Mouse (Mus musculus) lung, postnatal 0 days (tissue): ENCODE data around the gene Ier5. TPM values are rescaled to one million over a fixed set of nuclear protein-coding genes. Genes with fewer than 3 reads are reported as not detected.

ENCODE experiments used
- ATAC-seq: fragments of 200-750 bp; cut with Nextera tagmentation; 2 replicates; pipeline ENCODE4 v1.8.0; 2017; ENCODE audit warnings: moderate library complexity
- DNase-seq: peaks from one replicate; pipeline ENCODE4 v3.0.0-alpha.2; 2016; ENCODE audit warnings: low spot score
- H3K27ac ChIP-seq: fragments of 300-500 bp; sonication (generic); 2 replicates; pipeline ENCODE4 v1.5.1; 2014; ENCODE audit warnings: antibody characterized with exemption, mild to moderate bottlenecking, low read length, mixed read lengths
- H3K27me3 ChIP-seq: fragments of 300-500 bp; sonication (generic); replicated peaks from 2 replicates; pipeline ENCODE4 v1.6.1; 2014; ENCODE audit warnings: low read length, mixed read lengths; ENCODE audit not compliant: insufficient read depth
- H3K36me3 ChIP-seq: fragments of 300-500 bp; sonication (generic); 2 replicates; pipeline ENCODE4 v1.6.1; 2014; ENCODE audit warnings: low read length, mixed read lengths; ENCODE audit not compliant: insufficient read depth
- H3K4me1 ChIP-seq: fragments of 300-500 bp; sonication (generic); 2 replicates; pipeline ENCODE4 v1.6.1; 2014; ENCODE audit warnings: antibody characterized with exemption, low read depth, low read length, mixed read lengths; ENCODE audit not compliant: insufficient read depth
- H3K4me2 ChIP-seq: fragments of 300-500 bp; sonication (generic); replicated peaks from 2 replicates; pipeline ENCODE4 v1.6.1; 2014; ENCODE audit warnings: low read depth, mild to moderate bottlenecking, low read length, moderate library complexity, mixed read lengths
- H3K4me3 ChIP-seq: fragments of 300-500 bp; sonication (generic); 2 replicates; pipeline ENCODE4 v1.5.1; 2014; ENCODE audit warnings: low read depth, low read length
- H3K9ac ChIP-seq: fragments of 300-500 bp; sonication (generic); replicated peaks from 2 replicates; pipeline ENCODE4 v1.6.1; 2014; ENCODE audit warnings: low read depth, mild to moderate bottlenecking
- H3K9me3 ChIP-seq: fragments of 300-500 bp; sonication (generic); 2 replicates; pipeline ENCODE4 v1.6.1; 2016; ENCODE audit warnings: low read length, mixed read lengths
- CTCF ChIP-seq: IDR thresholded peaks from 2 replicates; pipeline ENCODE4 v1.5.1; 2016; ENCODE audit warnings: antibody characterized with exemption, mild to moderate bottlenecking
- EP300 ChIP-seq: IDR thresholded peaks from 2 replicates; pipeline ENCODE4 v1.6.1; 2016; ENCODE audit warnings: antibody characterized with exemption, mild to moderate bottlenecking, control low read depth
- WGBS: fragments of 180-500 bp; shearing (Covaris S2); extraction: QIAGEN DNeasy Blood & Tissue Kit; methylation state at CpG from one replicate; pipeline ENCODE4 v1.1.7; 2014; 5-methylcytosine and 5-hydroxymethylcytosine counted together
- polyA plus RNA-seq: library from polyadenylated mRNA; unstranded; fragments of >200 nt; fragmentation: Nextera tagmentation; extraction: Ambion mirVana; gene quantifications from 2 replicates; pipeline ENCODE4 v1.2.1, GENCODE M21; 2015

Gene Ier5
- polyA plus RNA-seq, 1 experiment from 2014 or later: 10.9 TPM

GRCm38 (mm10) chr1:155055041-155055440, 44.4 kb downstream of the Ier5 start:
- ATAC-seq: no peak
- Histone ChIP-seq H3K27ac (no peak overlapping the region), H3K4me3 (no peak overlapping the region), H3K27me3 (no peaks in the 10 kb centered on the region), H3K4me2 (no peak overlapping the region), H3K36me3 (no peaks in the 10 kb centered on the region), H3K9me3 (no peaks in the 10 kb centered on the region), H3K4me1 (peaks cover 14% of the 10 kb centered on the region; the same call in 1 of the 2 replicates), H3K9ac (no peak overlapping the region)
- TF ChIP-seq EP300: no peak
- TF ChIP-seq CTCF: no peak
- no peak for DNase-seq
- 11% methylated on average over 3 of the region's 3 CpGs for WGBS

- no peak overlapping the region for H3K9ac ChIP-seq
- DNase-seq (peak; percentile 49), ATAC-seq (no peak)
Measured at GRCm38 (mm10) chr1:155054366-155054965, 45.0 kb downstream of the Ier5 start.

GRCm38 (mm10) chr1:155053296-155053695, 46.1 kb downstream of the Ier5 start:
- Histone ChIP-seq H3K4me2 (no peak overlapping the region), H3K9me3 (no peaks in the 10 kb centered on the region), H3K27ac (0 out of 2 replicates have a peak overlapping the region, but pooled peaks have one; percentile 26), H3K4me3 (no peak overlapping the region), H3K9ac (no peak overlapping the region), H3K4me1 (peaks cover 18% of the 10 kb centered on the region; the same call in 1 of the 2 replicates), H3K36me3 (no peaks in the 10 kb centered on the region), H3K27me3 (no peaks in the 10 kb centered on the region)
- WGBS: 71% methylated on average over 1 of the region's 1 CpGs
- no peak for DNase-seq
- no peak for TF ChIP-seq CTCF
- TF ChIP-seq EP300: no peak
- ATAC-seq: no peak

More at GRCm38 (mm10) chr1:155054366-155054965, 45.0 kb downstream of the Ier5 start:
- H3K4me3 ChIP-seq: no peak overlapping the region
- H3K27ac ChIP-seq: no peak overlapping the region
- no peak for TF ChIP-seq EP300
- H3K4me1 ChIP-seq: peaks cover 18% of the 10 kb centered on the region; the same call in 1 of the 2 replicates
- no peaks in the 10 kb centered on the region for H3K9me3 ChIP-seq
- no peaks in the 10 kb centered on the region for H3K27me3 ChIP-seq
- 11% methylated on average over 6 of the region's 6 CpGs for WGBS
- H3K4me2 ChIP-seq: no peak overlapping the region
- H3K36me3 ChIP-seq: no peaks in the 10 kb centered on the region

- Histone ChIP-seq H3K27ac (peak overlapping the region; percentile 26; the same call in 1 of the 2 replicates), H3K36me3 (no peaks in the 10 kb centered on the region), H3K9me3 (no peaks in the 10 kb centered on the region), H3K4me2 (no peak overlapping the region), H3K4me3 (no peak overlapping the region), H3K9ac (no peak overlapping the region), H3K27me3 (no peaks in the 10 kb centered on the region), H3K4me1 (peaks cover 18% of the 10 kb centered on the region; the same call in 1 of the 2 replicates)
- no peak for DNase-seq
- TF ChIP-seq CTCF: no peak
- no peak for TF ChIP-seq EP300
- 24% methylated on average over 9 of the region's 9 CpGs for WGBS
- ATAC-seq: no peak
Measured at GRCm38 (mm10) chr1:155052761-155053166, 46.7 kb downstream of the Ier5 start.

GRCm38 (mm10) chr1:155052131-155052760, 47.2 kb downstream of the Ier5 start:
- H3K9ac ChIP-seq: no peak overlapping the region
- H3K9me3 ChIP-seq: no peaks in the 10 kb centered on the region
- H3K27ac ChIP-seq: peak overlapping the region; percentile 65; the same call in 1 of the 2 replicates
- peak; percentile 60 for ATAC-seq
- no peak overlapping the region for H3K4me2 ChIP-seq
- 0 out of 2 replicates have a peak, but pooled peaks have one; percentile 30 for TF ChIP-seq EP300
- peak; percentile 21 for TF ChIP-seq CTCF
- peaks cover 18% of the 10 kb centered on the region; the same call in 1 of the 2 replicates for H3K4me1 ChIP-seq
- H3K4me3 ChIP-seq: no peak overlapping the region
- DNase-seq: peak; percentile 78
- H3K36me3 ChIP-seq: no peaks in the 10 kb centered on the region
- H3K27me3 ChIP-seq: no peaks in the 10 kb centered on the region
- 31% methylated on average over 4 of the region's 4 CpGs for WGBS

- Histone ChIP-seq H3K27me3 (no peaks in the 10 kb centered on the region), H3K4me3 (no peak overlapping the region), H3K4me1 (peaks cover 18% of the 10 kb centered on the region; the same call in 1 of the 2 replicates), H3K36me3 (no peaks in the 10 kb centered on the region), H3K9ac (no peak overlapping the region), H3K4me2 (no peak overlapping the region), H3K9me3 (no peaks in the 10 kb centered on the region), H3K27ac (peak overlapping the region; percentile 65)
- TF ChIP-seq EP300 (no peak; the same call in 1 of the 2 replicates), CTCF (no peak; the same call in 1 of the 2 replicates)
- DNase-seq (peak; percentile 79), ATAC-seq (peak; percentile 53)
- 22% methylated on average over 10 of the region's 10 CpGs for WGBS
Measured at GRCm38 (mm10) chr1:155051701-155052127, 47.7 kb downstream of the Ier5 start.
